Mouse (Mus musculus) heart, postnatal 4 days (tissue): ENCODE results near the gene Rnaseh2a. TPM values are rescaled to one million over a fixed set of nuclear protein-coding genes. Genes with fewer than 3 reads are reported as not detected.
"Not testable (repeated sequence)": the region's sequence is repeated elsewhere in the genome, so short reads cannot be mapped to it uniquely, and the experiment has no call there.

Experiments
- DNase-seq: peaks from one replicate; pipeline ENCODE4 v3.0.0; 2021
- total RNA-seq, 2 experiments: library from RNA; stranded (reverse); gene quantifications; 2 replicates each; pipeline ENCODE4 v1.2.3; 2021

Rnaseh2a gene
- total RNA-seq, 2 experiments from 2014 or later = 61.8 to 69.1 TPM

GRCm38 (mm10) chr8:84933767-84934559 lies 35.6 kb downstream of the Rnaseh2a start:
- no peak for DNase-seq

- DNase-seq = no peak
These were observed 39.0 kb downstream of the Rnaseh2a start for GRCm38 (mm10) chr8:84930582-84930981.

GRCm38 (mm10) chr8:84928456-84929306 lies 40.9 kb downstream of the Rnaseh2a start:
- DNase-seq = peak; percentile 78

DNA sequence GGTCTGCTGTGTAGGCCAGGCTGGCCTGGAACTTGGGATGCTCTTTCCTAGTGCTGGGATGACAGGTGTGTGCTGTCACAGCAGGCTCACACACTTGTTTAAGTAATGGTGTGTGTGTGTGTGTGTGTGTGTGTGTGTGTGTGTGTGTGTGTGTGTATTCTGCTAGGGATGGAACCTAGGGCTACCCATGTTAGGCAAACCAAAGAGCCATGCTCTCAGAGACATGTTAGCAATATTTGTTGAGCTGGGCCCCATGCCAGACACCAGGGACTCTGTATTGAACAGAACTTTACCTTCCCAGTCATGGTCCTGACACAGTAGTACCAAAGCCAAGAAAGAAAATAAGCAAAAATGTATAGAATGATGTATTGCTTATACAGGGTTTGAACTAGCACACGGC lies 42.1 kb downstream of the Rnaseh2a start:
- DNase-seq = no peak

- no peak for DNase-seq
These were observed 44.0 kb downstream of the Rnaseh2a start for GRCm38 (mm10) chr8:84925557-84925956.

GRCm38 (mm10) chr8:84921596-84921995 lies 48.0 kb downstream of the Rnaseh2a start:
- peak; percentile 55 for DNase-seq

DNA sequence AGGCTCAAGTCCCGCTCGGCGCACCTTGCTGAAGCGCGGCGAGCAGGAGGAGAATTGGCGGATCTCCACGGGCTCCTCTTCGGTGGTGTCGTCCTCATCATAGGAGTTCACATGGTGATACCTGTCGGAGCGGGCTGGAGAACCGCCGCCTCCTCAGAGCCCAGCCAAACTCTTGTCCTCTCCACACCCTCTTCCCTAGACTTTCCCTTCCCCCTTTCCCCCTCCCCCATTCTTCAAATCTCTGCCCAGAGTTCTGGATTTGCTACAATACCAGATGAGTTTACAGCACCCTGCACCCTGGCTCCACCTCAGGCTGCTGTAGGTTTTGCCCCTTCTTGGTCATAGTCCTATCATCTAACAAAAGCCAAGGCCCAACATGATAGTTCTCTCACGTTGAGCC lies 50.9 kb downstream of the Rnaseh2a start:
- DNase-seq = no peak

GRCm38 (mm10) chr8:84917781-84918180 lies 51.8 kb downstream of the Rnaseh2a start:
- no peak for DNase-seq

DNA sequence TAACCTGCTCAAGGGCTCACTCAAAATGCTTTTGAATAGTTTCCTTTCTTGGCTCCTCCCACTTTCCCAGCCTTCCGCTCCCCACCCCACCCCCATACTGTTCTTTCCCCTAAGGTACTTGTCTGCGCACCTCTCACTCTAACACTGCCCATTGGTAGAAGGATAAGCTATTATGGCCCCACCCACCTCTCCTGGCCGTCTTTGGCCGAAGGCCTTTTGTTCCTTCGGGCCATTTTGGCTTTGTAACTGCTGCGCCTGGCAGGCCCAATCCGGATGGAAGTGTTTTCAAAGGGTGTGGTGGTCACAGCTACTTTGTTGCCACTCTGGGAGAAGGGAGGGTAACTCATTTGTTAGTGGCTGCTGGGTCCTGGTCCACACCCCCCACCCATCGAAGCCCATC lies 54.3 kb downstream of the Rnaseh2a start:
- DNase-seq = no peak

GRCm38 (mm10) chr8:84913960-84914359 lies 55.6 kb downstream of the Rnaseh2a start:
- no peak for DNase-seq

- DNase-seq = no peak
These were observed 56.1 kb downstream of the Rnaseh2a start for GRCm38 (mm10) chr8:84913502-84913900.

- DNase-seq = peak; percentile 67
These were observed 56.6 kb downstream of the Rnaseh2a start for GRCm38 (mm10) chr8:84912895-84913501.

- no peak for DNase-seq
These were observed 57.2 kb downstream of the Rnaseh2a start for GRCm38 (mm10) chr8:84912391-84912790.

DNA sequence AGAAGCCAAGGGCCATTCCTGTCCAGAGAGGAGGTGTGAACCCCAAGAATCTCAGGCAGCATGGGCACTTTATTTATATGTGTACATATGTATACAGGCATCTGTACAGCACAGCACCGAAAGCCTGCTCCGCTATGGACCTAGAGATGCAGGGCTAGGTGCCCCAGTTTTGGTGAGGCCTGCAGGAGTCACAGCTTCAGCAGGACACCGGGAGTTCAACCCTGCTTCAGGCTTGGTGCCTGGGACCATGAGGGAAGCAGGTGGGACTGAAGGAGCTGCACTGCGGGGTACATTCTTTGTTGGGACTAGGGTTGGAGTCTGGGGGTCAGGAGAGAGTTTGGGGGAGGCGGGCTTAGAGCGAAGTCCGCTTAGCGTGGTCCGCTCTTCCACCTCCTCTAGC lies 57.7 kb downstream of the Rnaseh2a start:
- DNase-seq = no peak

GRCm38 (mm10) chr8:84910551-84910950 lies 59.0 kb downstream of the Rnaseh2a start:
- no peak for DNase-seq

GRCm38 (mm10) chr8:84909949-84910348 lies 59.6 kb downstream of the Rnaseh2a start:
- DNase-seq = no peak

GRCm38 (mm10) chr8:84909162-84909767 lies 60.3 kb downstream of the Rnaseh2a start:
- no peak for DNase-seq

DNA sequence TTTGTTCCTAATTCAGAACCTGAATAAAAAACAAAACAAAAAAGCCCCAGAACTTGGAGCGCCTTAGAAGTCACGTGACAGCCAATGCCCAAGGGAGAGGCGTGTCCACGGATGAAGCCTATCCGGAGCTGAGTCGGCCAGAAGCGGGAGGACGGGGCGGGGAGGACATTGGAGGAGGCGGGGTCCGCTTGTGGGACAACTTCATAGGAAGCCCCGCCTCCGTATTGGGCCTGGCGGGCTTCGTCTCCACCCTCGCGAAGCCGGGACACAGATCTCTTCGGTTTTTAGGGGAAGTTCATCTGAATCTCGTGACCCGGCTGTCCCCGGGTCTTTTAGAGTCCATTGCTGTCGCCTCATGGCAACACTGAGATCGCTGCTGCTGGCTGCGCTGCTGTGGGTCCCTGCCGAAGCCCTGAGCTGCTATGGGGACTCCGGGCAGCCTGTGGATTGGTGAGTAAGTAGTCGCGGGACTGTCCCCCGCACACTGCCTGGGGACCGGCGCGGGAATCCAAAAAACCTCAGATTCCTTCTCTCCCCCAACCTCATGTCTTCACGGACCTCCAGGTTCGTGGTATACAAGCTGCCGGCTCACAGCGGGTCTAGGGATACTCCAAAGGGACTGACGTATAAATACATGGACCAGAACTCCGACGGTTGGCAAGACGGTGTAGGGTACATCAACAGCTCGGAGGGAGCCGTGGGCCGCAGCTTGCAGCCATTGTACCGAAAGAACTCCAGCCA lies 61.0 kb downstream of the Rnaseh2a start, which contains the start of gene Dnase2a:
Gene Dnase2a (plus strand): TSS at position 140 of the 741 bp plus-strand sequence.
- DNase-seq = peak; percentile 97

- DNase-seq = not testable (repeated sequence)
These were observed 61.6 kb downstream of the Rnaseh2a start for GRCm38 (mm10) chr8:84907979-84908378.

GRCm38 (mm10) chr8:84907493-84907892 lies 62.1 kb downstream of the Rnaseh2a start:
- DNase-seq = no peak

DNA sequence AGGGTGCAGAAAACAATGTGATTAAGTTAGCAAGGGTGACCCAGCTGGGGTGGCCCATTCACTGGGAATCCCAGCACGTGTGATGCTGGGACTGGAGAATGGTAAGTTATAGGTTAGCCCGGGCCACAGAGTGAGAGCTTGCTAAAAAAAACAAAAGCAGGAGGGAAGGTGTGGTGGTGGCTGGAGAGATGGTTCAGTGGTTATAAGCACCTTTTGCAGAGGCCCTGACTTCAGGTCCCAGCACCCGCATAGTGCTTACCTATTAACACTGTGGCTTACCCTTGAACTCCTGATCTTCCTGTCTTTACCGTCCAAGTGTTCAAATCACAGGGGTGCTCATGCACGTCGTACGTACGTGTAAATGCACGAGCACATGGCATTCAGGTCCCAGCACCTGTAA lies 62.5 kb downstream of the Rnaseh2a start:
- DNase-seq = no peak
